Mouse (Mus musculus) liver, adult 2 months (tissue): ENCODE data around the gene Folr2.

Experiments used
- CTCF ChIP-seq: fragments of 200-500 bp; IDR thresholded peaks from 2 replicates; pipeline ENCODE4 v1.5.1; 2011; ENCODE audit warnings: low read depth, low read length, control low read depth
- POLR2A ChIP-seq: fragments of 200-500 bp; IDR thresholded peaks from 2 replicates; pipeline ENCODE4 v1.6.1; 2011; ENCODE audit warnings: low read length, control low read depth; ENCODE audit not compliant: insufficient read depth; ENCODE audit errors: extremely low read depth

DNA sequence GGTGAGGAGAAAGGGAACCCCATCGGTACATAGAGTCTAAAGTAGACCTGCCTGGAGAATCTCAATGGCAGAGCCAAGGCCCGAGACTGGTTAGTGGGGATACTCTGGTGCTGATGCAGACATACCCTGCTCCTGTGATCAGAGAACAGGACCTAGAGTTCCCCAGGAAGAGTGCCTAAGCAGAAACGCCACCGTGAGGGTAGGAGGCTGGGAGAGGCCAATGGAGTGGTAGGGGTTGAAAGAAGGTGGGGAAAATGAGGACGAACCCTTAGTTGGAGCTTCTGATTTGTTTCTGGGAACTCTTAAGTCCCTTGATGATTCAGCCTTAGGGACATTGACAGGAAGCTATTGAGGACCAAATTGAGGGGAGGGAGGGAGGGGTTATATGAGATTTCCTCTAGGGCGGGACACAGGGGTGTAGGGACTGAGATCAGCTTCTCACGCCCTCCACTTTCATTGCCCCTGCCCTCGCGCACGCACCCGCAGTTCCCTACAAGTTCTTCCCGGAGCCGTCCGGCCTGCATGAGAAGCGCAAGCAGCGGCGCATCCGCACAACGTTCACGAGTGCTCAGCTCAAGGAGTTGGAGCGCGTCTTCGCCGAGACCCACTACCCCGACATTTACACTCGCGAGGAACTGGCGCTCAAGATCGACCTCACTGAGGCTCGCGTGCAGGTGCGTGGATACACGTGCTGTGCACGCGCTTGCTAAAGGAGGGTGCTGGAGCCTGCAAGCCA, 36.5 kb downstream of the Folr2 start:
- no peak for TF ChIP-seq CTCF
- no peak for TF ChIP-seq POLR2A
